Mouse (Mus musculus): Measurements from ENCODE around the gene Wdr45. TPM values are rescaled to one million over a fixed set of nuclear protein-coding genes. Genes with fewer than 3 reads are reported as not detected.
"Not testable (repeated sequence)": the region's sequence is repeated elsewhere in the genome, so short reads cannot be mapped to it uniquely, and the experiment has no call there.

Gene Wdr45
- polyA plus RNA-seq, 1 experiment from 2014 or later: 102 TPM

GRCm38 (mm10) chrX:7696954-7697381 lies 17.2 kb upstream of the Wdr45 start, which contains the start of gene Gpkow:
Gene Gpkow (plus strand): TSS chrX:7697131.
- WGBS: 6% methylated on average over 33 of the region's 33 CpGs
- H3K9ac ChIP-seq (ENCODE audit: low read length): peak within 1 kb of the TSS; percentile 73
- H3K4me1 ChIP-seq (replicated peaks; ENCODE audit: control insufficient read depth, insufficient read depth, low read length): no peaks in the 10 kb centered on the region; the same call in 1 of the 2 replicates
- no peaks in the 10 kb centered on the region for H3K27me3 ChIP-seq (ENCODE audit: control insufficient read depth, insufficient read depth, low read depth, low read length)
- no peaks in the 10 kb centered on the region for H3K9me3 ChIP-seq (ENCODE audit: control insufficient read depth, low read length)
- H3K4me2 ChIP-seq (ENCODE audit: low read depth, low read length): peak within 1 kb of the TSS; percentile 61
- H3K27ac ChIP-seq (ENCODE audit: low read length): peak within 1 kb of the TSS; percentile 17; the same call in 1 of the 2 replicates
- peaks cover 2% of the 10 kb centered on the region for H3K36me3 ChIP-seq (ENCODE audit: control insufficient read depth, insufficient read depth, low read length)
- peak within 1 kb of the TSS; percentile 67 for H3K4me3 ChIP-seq (ENCODE audit: low read length)
- ATAC-seq (ENCODE audit: low read depth): peak; percentile 96

DNA sequence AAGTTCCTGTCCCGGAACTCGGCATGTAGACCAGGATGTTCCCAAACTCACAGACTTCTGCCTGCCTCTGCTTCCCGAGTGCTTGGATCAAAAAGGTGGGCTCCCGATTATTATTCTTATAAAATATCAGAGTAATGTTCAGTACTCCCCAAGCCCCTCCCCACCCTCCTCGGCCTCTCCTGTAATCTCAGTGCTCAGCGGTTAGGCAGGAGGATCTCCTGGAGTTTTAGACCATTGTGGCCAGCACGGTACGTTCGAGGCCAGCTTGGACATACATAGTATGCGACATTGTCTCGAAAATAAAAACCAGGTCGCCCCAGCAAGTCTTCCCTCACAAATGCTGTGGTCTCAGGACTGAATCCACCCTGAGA lies 384 bp upstream of the Wdr45 start:
- Histone ChIP-seq H3K9ac (ENCODE audit: low read length) (peak overlapping the region; percentile 56), H3K4me2 (ENCODE audit: low read depth, low read length) (peak overlapping the region; percentile 51), H3K4me3 (ENCODE audit: low read length) (peak overlapping the region; percentile 45), H3K27ac (ENCODE audit: low read length) (0 out of 2 replicates have a peak overlapping the region, but pooled peaks have one; percentile 43)
- not testable (repeated sequence) for H3K27me3 ChIP-seq (ENCODE audit: control insufficient read depth, insufficient read depth, low read depth, low read length); H3K9me3 ChIP-seq (ENCODE audit: control insufficient read depth, low read length); H3K36me3 ChIP-seq (ENCODE audit: control insufficient read depth, insufficient read depth, low read length); H3K4me1 ChIP-seq (replicated peaks; ENCODE audit: control insufficient read depth, insufficient read depth, low read length)
- WGBS: 24% methylated on average over 5 of the region's 12 CpGs
- peak; percentile 18; the same call in 1 of the 2 replicates for ATAC-seq (ENCODE audit: low read depth)

GRCm38 (mm10) chrX:7716058-7716457 lies 1.9 kb downstream of the Wdr45 start:
- ATAC-seq (ENCODE audit: low read depth); H3K9ac ChIP-seq (ENCODE audit: low read length); H3K36me3 ChIP-seq (ENCODE audit: control insufficient read depth, insufficient read depth, low read length); H3K9me3 ChIP-seq (ENCODE audit: control insufficient read depth, low read length); H3K4me2 ChIP-seq (ENCODE audit: low read depth, low read length); H3K4me3 ChIP-seq (ENCODE audit: low read length); H3K4me1 ChIP-seq (replicated peaks; ENCODE audit: control insufficient read depth, insufficient read depth, low read length); H3K27ac ChIP-seq (ENCODE audit: low read length); H3K27me3 ChIP-seq (ENCODE audit: control insufficient read depth, insufficient read depth, low read depth, low read length): not testable (repeated sequence)
- WGBS: 41% methylated on average over 1 of the region's 1 CpGs

GRCm38 (mm10) chrX:7721514-7722281 lies 7.6 kb downstream of the Wdr45 start, which contains the start of gene Gm45208:
Gene Gm45208 (plus strand): TSS chrX:7722245.
- H3K27ac ChIP-seq (ENCODE audit: low read length): peak within 1 kb of the TSS; percentile 98
- 0 out of 2 replicates have a peak, but pooled peaks cover 3% of the 10 kb centered on the region for H3K4me1 ChIP-seq (replicated peaks; ENCODE audit: control insufficient read depth, insufficient read depth, low read length)
- peaks cover 5% of the 10 kb centered on the region for H3K36me3 ChIP-seq (ENCODE audit: control insufficient read depth, insufficient read depth, low read length)
- peak within 1 kb of the TSS; percentile 47 for H3K4me2 ChIP-seq (ENCODE audit: low read depth, low read length)
- H3K27me3 ChIP-seq (ENCODE audit: control insufficient read depth, insufficient read depth, low read depth, low read length): no peaks in the 10 kb centered on the region
- no peaks in the 10 kb centered on the region for H3K9me3 ChIP-seq (ENCODE audit: control insufficient read depth, low read length)
- ATAC-seq (ENCODE audit: low read depth): peak; percentile 91
- 13% methylated on average over 22 of the region's 22 CpGs for WGBS
- peak within 1 kb of the TSS; percentile 76 for H3K9ac ChIP-seq (ENCODE audit: low read length)
- H3K4me3 ChIP-seq (ENCODE audit: low read length): peak within 1 kb of the TSS; percentile 66

GRCm38 (mm10) chrX:7722282-7722611 lies 8.1 kb downstream of the Wdr45 start:
- peaks cover 5% of the 10 kb centered on the region for H3K36me3 ChIP-seq (ENCODE audit: control insufficient read depth, insufficient read depth, low read length)
- no peak for ATAC-seq (ENCODE audit: low read depth)
- H3K27me3 ChIP-seq (ENCODE audit: control insufficient read depth, insufficient read depth, low read depth, low read length): no peaks in the 10 kb centered on the region
- H3K4me1 ChIP-seq (replicated peaks; ENCODE audit: control insufficient read depth, insufficient read depth, low read length): 0 out of 2 replicates have a peak, but pooled peaks cover 3% of the 10 kb centered on the region
- H3K4me2 ChIP-seq (ENCODE audit: low read depth, low read length): peak overlapping the region; percentile 47
- H3K27ac ChIP-seq (ENCODE audit: low read length): peak overlapping the region; percentile 98
- H3K9me3 ChIP-seq (ENCODE audit: control insufficient read depth, low read length): no peaks in the 10 kb centered on the region
- H3K9ac ChIP-seq (ENCODE audit: low read length): peak overlapping the region; percentile 76
- peak overlapping the region; percentile 66 for H3K4me3 ChIP-seq (ENCODE audit: low read length)
- 12% methylated on average over 11 of the region's 11 CpGs for WGBS

- Histone ChIP-seq H3K27me3 (ENCODE audit: control insufficient read depth, insufficient read depth, low read depth, low read length) (no peaks in the 10 kb centered on the region), H3K4me2 (ENCODE audit: low read depth, low read length) (peak overlapping the region; percentile 47), H3K27ac (ENCODE audit: low read length) (peak overlapping the region; percentile 98), H3K9me3 (ENCODE audit: control insufficient read depth, low read length) (no peaks in the 10 kb centered on the region), H3K36me3 (ENCODE audit: control insufficient read depth, insufficient read depth, low read length) (peaks cover 5% of the 10 kb centered on the region), H3K9ac (ENCODE audit: low read length) (peak overlapping the region; percentile 76), H3K4me1 (replicated peaks; ENCODE audit: control insufficient read depth, insufficient read depth, low read length) (0 out of 2 replicates have a peak, but pooled peaks cover 3% of the 10 kb centered on the region), H3K4me3 (ENCODE audit: low read length) (peak overlapping the region; percentile 66)
- ATAC-seq (ENCODE audit: low read depth): peak; percentile 20; the same call in 1 of the 2 replicates
- WGBS: 12% methylated on average over 4 of the region's 4 CpGs
These were observed 8.6 kb downstream of the Wdr45 start for GRCm38 (mm10) chrX:7722691-7723090.

GRCm38 (mm10) chrX:7724135-7724534 lies 10.0 kb downstream of the Wdr45 start:
- Histone ChIP-seq H3K4me2 (ENCODE audit: low read depth, low read length) (peak overlapping the region; percentile 47; the same call in 1 of the 2 replicates), H3K9ac (ENCODE audit: low read length) (no peak overlapping the region), H3K36me3 (ENCODE audit: control insufficient read depth, insufficient read depth, low read length) (peaks cover 5% of the 10 kb centered on the region), H3K27ac (ENCODE audit: low read length) (peak overlapping the region; percentile 75), H3K4me3 (ENCODE audit: low read length) (peak overlapping the region; percentile 66; the same call in 1 of the 2 replicates), H3K4me1 (replicated peaks; ENCODE audit: control insufficient read depth, insufficient read depth, low read length) (0 out of 2 replicates have a peak, but pooled peaks cover 3% of the 10 kb centered on the region), H3K9me3 (ENCODE audit: control insufficient read depth, low read length) (no peaks in the 10 kb centered on the region), H3K27me3 (ENCODE audit: control insufficient read depth, insufficient read depth, low read depth, low read length) (no peaks in the 10 kb centered on the region)
- WGBS: 59% methylated on average over 7 of the region's 7 CpGs
- no peak for ATAC-seq (ENCODE audit: low read depth)

DNA sequence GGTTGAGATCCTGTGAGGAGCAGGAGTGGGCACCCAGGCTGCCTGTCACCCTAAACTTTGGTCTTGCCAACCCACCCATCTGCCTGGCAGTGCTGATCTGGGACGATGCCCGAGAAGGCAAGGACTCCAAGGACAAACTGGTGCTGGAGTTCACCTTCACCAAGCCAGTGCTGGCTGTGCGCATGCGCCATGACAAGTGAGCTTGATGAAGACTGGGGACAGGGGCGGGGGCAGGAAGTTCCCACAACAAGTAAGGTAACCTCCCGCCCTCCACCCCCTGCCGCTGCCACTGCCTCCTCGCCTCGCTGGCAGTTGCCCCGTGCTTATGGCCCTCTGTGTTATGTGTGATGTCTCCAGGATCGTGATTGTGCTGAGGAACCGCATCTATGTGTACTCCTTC lies 11.7 kb downstream of the Wdr45 start:
- H3K27me3 ChIP-seq (ENCODE audit: control insufficient read depth, insufficient read depth, low read depth, low read length): no peaks in the 10 kb centered on the region
- no peak overlapping the region for H3K4me2 ChIP-seq (ENCODE audit: low read depth, low read length)
- H3K4me3 ChIP-seq (ENCODE audit: low read length): no peak overlapping the region
- 0 out of 2 replicates have a peak, but pooled peaks cover 3% of the 10 kb centered on the region for H3K4me1 ChIP-seq (replicated peaks; ENCODE audit: control insufficient read depth, insufficient read depth, low read length)
- no peak for ATAC-seq (ENCODE audit: low read depth)
- WGBS: 87% methylated on average over 12 of the region's 12 CpGs
- no peaks in the 10 kb centered on the region for H3K9me3 ChIP-seq (ENCODE audit: control insufficient read depth, low read length)
- no peak overlapping the region for H3K27ac ChIP-seq (ENCODE audit: low read length)
- H3K36me3 ChIP-seq (ENCODE audit: control insufficient read depth, insufficient read depth, low read length): peaks cover 5% of the 10 kb centered on the region
- H3K9ac ChIP-seq (ENCODE audit: low read length): no peak overlapping the region

- no peak overlapping the region for H3K4me2 ChIP-seq (ENCODE audit: low read depth, low read length)
- H3K4me1 ChIP-seq (replicated peaks; ENCODE audit: control insufficient read depth, insufficient read depth, low read length): 0 out of 2 replicates have a peak, but pooled peaks cover 3% of the 10 kb centered on the region
- H3K9me3 ChIP-seq (ENCODE audit: control insufficient read depth, low read length): no peaks in the 10 kb centered on the region
- no peak overlapping the region for H3K27ac ChIP-seq (ENCODE audit: low read length)
- WGBS: 83% methylated on average over 13 of the region's 13 CpGs
- H3K27me3 ChIP-seq (ENCODE audit: control insufficient read depth, insufficient read depth, low read depth, low read length): no peaks in the 10 kb centered on the region
- peaks cover 5% of the 10 kb centered on the region for H3K36me3 ChIP-seq (ENCODE audit: control insufficient read depth, insufficient read depth, low read length)
- no peak overlapping the region for H3K9ac ChIP-seq (ENCODE audit: low read length)
- H3K4me3 ChIP-seq (ENCODE audit: low read length): no peak overlapping the region
- no peak for ATAC-seq (ENCODE audit: low read depth)
These were observed 13.0 kb downstream of the Wdr45 start for GRCm38 (mm10) chrX:7727176-7727575.

All from lung, embryonic 16.5 days (tissue).